Mouse (Mus musculus): Measurements from ENCODE around the gene 1110051M20Rik. TPM values are rescaled to one million over a fixed set of nuclear protein-coding genes. Genes with fewer than 3 reads are reported as not detected.

1110051M20Rik gene
- 10 to 100 TPM in 1 of 2 experiments, 1 to 10 TPM in 1; 6.7 to 10.5 TPM for total RNA-seq (2023)

DNA sequence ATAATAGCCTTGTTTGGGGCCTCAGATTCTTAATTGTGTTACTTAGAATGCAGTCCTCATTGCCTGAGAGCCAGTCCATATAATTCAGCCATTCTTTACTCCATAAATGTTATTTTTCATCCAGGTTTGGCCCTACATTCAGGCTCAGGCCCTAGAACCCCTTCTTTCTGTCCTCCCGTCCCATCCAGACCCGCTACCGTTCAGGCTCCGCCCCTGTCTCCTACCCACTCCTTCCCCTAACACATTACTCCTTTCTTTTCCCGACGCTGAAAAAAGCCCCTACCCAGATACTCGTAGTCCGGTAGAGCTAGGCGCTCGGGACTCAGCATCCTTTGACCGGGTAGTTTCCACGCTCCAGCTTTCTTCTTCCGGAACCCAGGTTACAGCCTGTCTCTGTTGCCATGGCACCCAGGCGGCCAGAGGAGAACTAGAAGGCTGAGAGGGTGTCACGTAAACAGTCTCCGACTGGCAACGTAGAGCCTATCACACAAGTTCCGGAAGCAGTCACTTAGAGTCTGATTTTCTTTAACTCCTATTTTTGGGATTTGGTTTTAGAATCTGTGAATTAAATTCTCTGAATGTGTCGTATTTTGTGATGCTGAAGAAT lies at the start of gene 1110051M20Rik:
Gene 1110051M20Rik, minus strand, starts transcription at position 419 of the 607 bp plus-strand sequence.

DNA sequence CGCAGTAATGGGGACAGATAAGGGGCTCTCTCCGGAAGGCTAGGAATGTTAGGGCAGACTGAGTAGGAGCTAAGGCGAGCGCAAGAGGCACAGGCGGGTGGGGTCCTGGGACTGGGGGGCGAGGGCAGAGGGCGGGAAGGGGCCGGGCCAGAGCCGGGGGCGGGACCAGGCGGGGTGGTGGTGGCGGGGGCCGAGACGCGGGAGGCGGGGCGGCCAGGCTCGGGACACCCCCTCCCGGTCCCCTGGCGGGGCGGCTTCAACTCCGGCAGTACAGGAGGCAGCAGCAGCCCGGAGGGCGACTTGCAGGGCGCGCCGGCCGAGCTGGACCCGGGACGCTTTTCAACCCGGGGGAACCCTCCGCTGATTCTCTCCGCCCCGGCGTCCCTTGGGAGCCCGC lies 12.8 kb upstream of the 1110051M20Rik start, which contains the start of gene Lrp4:
Gene Lrp4, plus strand, starts transcription at position 253 of the 397 bp plus-strand sequence.

DNA sequence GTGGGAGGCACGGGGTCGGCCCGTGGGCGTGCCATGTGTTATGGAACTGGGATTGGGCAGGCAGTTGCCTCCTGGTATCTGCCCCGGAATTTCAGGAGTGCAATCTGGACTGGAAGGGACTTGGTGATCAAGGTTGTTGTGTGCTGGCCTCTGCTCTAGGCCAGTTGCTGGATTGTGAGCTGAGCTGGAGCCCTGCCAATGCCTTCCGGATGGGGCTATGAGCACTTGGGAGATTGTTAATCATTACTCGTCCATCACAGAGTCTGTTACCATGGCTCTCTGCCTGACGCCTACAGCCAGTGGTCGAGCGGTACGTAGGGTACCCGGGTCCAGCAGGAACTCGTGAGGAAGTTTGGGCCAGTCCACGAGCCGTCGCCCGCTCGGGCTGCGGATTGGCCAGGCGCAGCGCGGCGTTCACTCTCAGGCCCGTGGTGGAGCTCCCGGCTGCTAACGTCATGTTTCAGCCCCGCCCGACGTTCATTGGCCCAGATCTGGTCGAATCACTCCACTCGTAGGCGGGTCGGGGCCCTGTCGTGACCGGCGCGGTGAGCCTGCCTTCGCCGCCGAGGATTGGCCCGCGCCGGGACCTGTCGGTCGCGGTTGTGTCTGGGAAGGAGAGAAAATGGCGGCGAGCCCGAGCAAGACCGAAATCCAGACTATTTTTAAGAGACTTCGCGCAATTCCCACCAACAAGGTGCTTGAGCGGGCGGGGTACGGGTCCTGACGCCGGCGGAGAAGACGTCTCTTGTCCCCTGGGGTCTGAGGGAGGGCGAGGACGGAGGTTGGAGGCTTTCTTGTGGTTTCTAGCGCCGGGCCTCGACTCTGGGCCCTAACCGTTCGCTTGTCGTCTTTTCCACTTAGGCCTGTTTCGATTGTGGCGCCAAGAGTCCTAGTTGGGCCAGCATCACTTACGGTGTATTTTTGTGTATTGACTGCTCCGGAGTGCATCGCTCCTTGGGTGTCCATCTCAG lies 179.5 kb downstream of the 1110051M20Rik start, which contains the start of gene Arfgap2:
Gene Arfgap2, plus strand, starts transcription at position 264 of the 971 bp plus-strand sequence.

DNA sequence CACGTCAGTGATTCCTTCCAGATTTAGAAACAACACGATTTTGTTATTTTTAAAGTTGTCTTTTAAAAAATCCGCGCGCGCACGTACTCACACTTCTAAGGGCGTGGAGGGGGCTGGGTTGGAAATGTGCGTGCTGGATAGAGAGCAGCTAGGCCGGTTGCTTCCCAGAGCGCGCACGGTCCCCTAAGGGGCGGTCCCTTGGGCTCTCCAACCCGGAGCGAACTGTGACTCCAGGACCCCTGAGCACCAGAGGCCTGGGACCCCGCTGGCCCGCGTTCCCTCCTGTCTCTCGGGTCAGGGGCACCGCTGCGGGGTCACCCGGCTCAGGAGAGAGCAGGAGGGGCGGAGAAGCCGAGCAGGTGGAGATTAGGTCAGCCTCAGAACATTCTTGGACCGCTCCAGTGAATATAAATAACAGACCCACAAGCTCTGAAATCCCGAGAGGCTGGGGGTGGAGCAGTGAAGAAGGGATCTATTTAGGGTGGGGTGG lies 188.8 kb downstream of the 1110051M20Rik start, which contains the start of gene Pacsin3:
Gene Pacsin3, plus strand, starts transcription at position 294 of the 490 bp plus-strand sequence.

DNA sequence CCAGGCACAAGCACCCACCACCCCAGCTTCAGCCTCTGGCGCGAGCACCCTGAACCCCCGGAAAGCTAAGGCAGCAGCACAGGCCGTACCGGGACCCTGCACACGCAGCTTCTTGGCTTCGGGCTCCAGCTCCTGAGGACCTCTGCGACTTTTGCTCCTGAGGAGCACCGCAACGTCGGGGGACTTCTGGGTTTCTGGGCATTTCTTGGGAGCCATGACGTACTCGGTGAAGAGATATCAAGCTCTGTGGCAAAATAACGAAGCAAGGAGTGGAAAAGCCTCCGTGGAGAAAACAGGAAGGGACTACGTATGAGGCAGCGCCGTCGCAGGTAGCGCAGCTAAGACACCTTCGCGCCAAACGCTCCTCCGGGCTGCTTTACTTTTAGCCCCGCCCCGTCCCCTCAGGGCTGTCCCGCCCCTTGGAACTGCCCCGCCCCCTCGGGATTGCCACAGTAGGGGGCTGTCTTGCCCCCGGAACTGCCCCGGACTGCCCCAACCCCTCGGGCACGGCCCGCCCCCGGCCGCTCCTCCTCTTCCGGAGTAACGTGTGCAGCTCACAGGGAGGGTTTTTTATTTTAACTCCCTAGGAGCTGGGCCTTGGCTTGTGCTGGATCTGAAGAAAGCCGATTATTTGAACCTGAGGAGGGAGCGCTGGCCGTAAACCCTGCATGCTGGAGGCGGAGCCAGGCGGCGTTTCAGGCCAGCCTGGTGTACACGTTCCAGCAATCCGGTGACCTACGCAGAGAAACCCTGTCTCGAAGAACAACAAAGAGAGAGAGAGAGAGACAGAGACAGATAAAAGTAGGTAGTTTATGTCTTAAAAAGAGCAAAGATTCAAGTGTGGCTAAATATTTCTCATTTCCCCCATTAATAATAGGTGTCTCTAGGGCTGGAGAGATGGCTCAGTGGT lies 207.6 kb downstream of the 1110051M20Rik start, which contains the start of gene Ddb2:
Gene Ddb2, minus strand, starts transcription at position 382 of the 910 bp plus-strand sequence.

Other genes starting within 250 kb of the 1110051M20Rik start
- gene Nr1h3, start 241.9 kb downstream of the 1110051M20Rik start, total RNA-seq (2023): 1 to 10 TPM; 1.9 to 4.7 TPM
- gene Acp2, start 241.8 kb downstream of the 1110051M20Rik start, total RNA-seq (2023): 1 to 10 TPM; 9.1 to 9.5 TPM
- gene Ddb2, start 207.7 kb downstream of the 1110051M20Rik start, total RNA-seq (2023): 10 to 100 TPM; 66.7 to 67.2 TPM
- gene Pacsin3, start 188.8 kb downstream of the 1110051M20Rik start, total RNA-seq (2023): 1 to 10 TPM in 1 of 2 experiments, under 1 TPM in 1; 0.38 to 1.3 TPM
- gene Arfgap2, start 179.7 kb downstream of the 1110051M20Rik start, total RNA-seq (2023): 100 to 1,000 TPM; 144 to 159 TPM
- gene Lrp4, start 12.8 kb upstream of the 1110051M20Rik start, total RNA-seq (2023): under 1 TPM; 0.09 to 0.12 TPM
- gene Ckap5, start 82.1 kb upstream of the 1110051M20Rik start, total RNA-seq (2023): 10 to 100 TPM; 33.5 to 34.3 TPM
- under 1 TPM; 0.17 to 0.24 TPM for gene F2, start 191.7 kb upstream of the 1110051M20Rik start, total RNA-seq (2023)
- 10 to 100 TPM; 21.1 to 29.4 TPM for gene Zfp408, start 205.1 kb upstream of the 1110051M20Rik start, total RNA-seq (2023)
- 100 to 1,000 TPM; 129 to 135 TPM for gene Arhgap1, start 205.2 kb upstream of the 1110051M20Rik start, total RNA-seq (2023)